Mouse (Mus musculus) erythroblast, embryonic 14.5 days (primary cell): Measurements from ENCODE around the gene Wdr73.

Experiments used
- GATA1 ChIP-seq: IDR thresholded peaks from 2 replicates; pipeline ENCODE4 v1.6.1; 2012; ENCODE audit warnings: low read length, inconsistent platforms, mixed read lengths
- TAL1 ChIP-seq: IDR thresholded peaks from 3 replicates; pipeline ENCODE4 v1.6.1; 2012; ENCODE audit warnings: low read length, inconsistent platforms, mixed read lengths

DNA sequence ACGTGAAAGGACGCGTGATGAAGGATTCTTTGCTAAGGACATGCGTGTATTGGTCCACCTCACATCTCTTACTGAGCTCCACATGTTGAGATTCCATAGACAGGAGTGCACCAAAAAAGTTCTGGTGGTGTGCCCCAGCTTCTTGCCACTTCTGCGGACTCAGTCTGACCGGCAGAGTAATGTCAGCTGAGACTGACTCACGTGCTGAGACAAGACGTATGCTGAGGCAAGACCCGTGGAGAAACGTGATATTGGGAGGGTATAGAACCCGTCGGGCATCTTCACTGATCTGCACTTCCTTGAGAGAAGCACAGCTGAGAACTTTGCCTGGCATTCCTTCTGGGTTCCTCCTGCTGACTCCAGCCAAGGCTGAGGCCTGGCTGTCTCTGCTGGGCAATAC, 56.4 kb downstream of the Wdr73 start:
- no peak for TF ChIP-seq TAL1
- no peak for TF ChIP-seq GATA1
